Mouse (Mus musculus): ENCODE results near the gene Tnfrsf1b. TPM values are rescaled to one million over a fixed set of nuclear protein-coding genes. Genes with fewer than 3 reads are reported as not detected.

Gene Tnfrsf1b
- polyA plus RNA-seq (2015; fragmentation: Illumina TruSeq; extraction: RNeasy Lipid Tissue Mini Kit (QIAGEN cat#74804); ENCODE audit: insufficient read depth, low replicate concordance), result 50.6 TPM

GRCm38 (mm10) chr4:145246173-145247011 lies at the start of gene Tnfrsf1b:
Tnfrsf1b (minus strand) TSS chr4:145246870.

DNA sequence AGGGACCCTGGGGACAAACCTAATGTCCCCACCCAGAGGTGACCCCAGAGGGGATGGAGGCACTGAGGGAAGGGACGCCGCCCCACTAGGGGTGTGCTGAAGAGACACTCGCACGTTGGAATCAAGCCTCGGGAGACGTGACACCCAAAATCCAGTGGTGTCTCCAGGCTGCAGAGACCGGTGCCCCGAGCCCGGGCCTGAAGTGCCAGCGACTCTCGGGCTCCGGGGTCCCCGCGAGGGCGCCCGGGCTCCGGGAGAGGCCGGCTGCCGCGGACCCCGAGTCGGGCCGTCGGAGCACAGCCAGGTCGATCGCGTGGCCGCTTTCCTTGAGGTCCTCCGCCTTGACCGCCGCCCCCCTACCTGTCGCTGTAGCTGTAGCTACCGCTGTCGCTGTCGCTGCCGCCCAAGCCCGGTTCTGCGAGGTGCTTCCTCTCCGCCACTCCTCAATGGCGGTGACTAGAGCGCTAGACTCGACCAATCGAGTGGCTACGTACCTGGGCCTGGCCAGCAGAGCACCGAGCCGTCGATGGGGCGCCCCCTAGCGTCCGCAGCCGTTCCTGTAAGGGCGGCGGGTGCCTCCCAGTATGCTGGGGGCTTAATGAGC lies 52.0 kb downstream of the Tnfrsf1b start, which contains the start of gene Vps13d:
Vps13d (minus strand) TSS at position 447 of the 604 bp plus-strand sequence.

Other genes starting within 250 kb of the Tnfrsf1b start
- gene Vps13d, start 51.9 kb downstream of the Tnfrsf1b start, polyA plus RNA-seq (2015; fragmentation: Illumina TruSeq; extraction: RNeasy Lipid Tissue Mini Kit (QIAGEN cat#74804); ENCODE audit: insufficient read depth, low replicate concordance), result 87.2 TPM
- gene Tnfrsf8, start 68.3 kb upstream of the Tnfrsf1b start, polyA plus RNA-seq (2015; fragmentation: Illumina TruSeq; extraction: RNeasy Lipid Tissue Mini Kit (QIAGEN cat#74804); ENCODE audit: insufficient read depth, low replicate concordance), result 0.91 TPM